Mouse (Mus musculus) frontal cortex, postnatal 10 days (tissue): ENCODE measurements at regions not wholly inside any gene's neighbourhood (a gene's known extent, or its start where the extent isn't known, plus 50 kb on each side); places are given as distances from the start of the nearest gene placed in this dataset.

ENCODE experiments used
- DNase-seq, 2 experiments: peaks; one replicate each; pipeline ENCODE4 v3.0.0; 2022; ENCODE audit warnings: low spot score in 2 of 2, mixed read lengths in 1 of 2

DNA sequence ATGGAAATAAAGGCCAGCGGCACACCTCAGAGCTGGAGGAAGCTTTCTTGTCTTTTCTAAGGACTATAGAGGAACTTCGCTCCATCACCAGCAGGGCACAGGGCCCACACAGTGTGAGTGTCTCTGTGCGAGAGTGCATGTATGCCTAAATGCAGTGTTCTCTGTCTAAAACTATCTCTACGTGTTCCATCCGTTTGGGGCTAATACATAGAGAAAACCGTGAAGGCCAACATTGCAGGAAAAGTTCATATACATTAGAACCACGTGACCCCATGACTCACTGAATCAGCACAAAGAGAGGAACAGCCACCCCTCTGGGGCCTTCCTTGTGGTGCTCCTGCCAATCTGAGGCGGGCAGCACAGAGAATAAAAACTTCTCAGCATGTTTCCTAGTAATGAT, 431.4 kb upstream of the Mctp2 start:
- DNase-seq: no peak

- no peak for DNase-seq
Observed at GRCm38 (mm10) chr7:72738324-72738944, 432.0 kb upstream of the Mctp2 start.

GRCm38 (mm10) chr7:72742376-72742775, 436.0 kb upstream of the Mctp2 start:
- no peak for DNase-seq

GRCm38 (mm10) chr7:72751501-72751917, 445.1 kb upstream of the Mctp2 start:
- no peak for DNase-seq

DNA sequence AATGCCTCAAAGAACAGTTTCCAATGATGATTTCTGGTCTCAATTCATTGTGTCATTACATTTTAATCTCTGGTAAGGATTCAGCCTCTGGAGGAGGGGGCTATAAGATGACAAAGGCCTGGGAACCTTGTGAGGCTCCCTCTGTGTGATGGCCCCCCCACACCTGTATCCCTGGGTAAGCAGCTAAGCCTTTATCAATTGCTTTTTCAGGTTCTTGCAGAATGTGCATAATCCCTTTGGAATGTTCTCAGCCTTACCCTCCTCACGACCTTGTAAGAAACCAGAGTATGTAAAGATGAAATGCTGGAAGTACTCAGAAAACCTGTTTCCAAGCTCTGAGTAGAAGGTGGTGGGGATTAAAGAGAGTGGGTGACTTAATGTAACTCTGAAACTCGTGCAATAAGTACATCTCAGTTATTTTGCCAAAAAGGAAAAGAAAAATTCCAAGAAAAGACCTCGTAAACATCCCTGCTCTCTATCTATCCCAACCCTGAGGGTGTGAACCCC, 446.7 kb upstream of the Mctp2 start:
- no peak for DNase-seq

GRCm38 (mm10) chr7:72762711-72763110, 456.3 kb upstream of the Mctp2 start:
- DNase-seq: no peak

DNA sequence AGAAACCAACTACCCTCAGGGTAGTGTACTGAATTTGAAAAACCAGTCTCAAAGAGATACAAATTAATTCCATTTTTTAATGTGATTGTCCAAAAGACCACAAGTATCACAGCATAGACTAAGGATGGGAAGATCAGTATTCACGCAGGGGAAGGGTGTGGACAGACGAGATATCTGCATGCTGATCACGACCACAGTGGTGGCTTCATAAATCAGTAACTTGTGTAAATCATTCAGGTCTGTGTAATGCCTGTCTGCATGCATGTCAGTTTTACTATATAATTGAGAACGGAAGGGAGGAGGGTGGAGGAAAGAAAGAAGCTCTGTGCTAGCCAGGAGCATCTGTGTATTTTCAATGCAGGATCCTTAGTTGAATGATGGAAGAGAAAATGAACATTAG, 462.3 kb upstream of the Mctp2 start:
- DNase-seq: no peak

- no peak for DNase-seq
Observed at GRCm38 (mm10) chr7:72774031-72774770, 467.8 kb upstream of the Mctp2 start.

DNA sequence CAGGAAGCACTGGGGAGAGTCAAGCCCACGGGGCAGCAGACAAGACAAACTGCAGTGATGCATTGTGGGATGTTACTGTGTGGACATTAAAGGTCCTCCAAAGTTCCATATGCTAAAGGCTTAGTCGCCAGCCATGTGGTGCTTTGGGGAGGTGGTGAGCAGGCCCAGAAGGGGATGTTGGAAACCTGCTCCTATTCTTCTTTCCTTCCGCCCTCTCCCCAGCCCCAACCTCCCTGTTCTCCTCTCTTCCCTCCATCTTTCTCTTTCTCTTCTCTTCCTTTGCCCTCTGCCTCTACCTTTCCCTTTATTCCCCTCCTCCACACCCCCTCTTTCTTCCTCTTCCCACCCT, 468.3 kb upstream of the Mctp2 start:
- DNase-seq: no peak

- DNase-seq: no peak
Observed at GRCm38 (mm10) chr7:72787306-72787705, 480.9 kb upstream of the Mctp2 start.

GRCm38 (mm10) chr7:72788261-72788660, 481.9 kb upstream of the Mctp2 start:
- DNase-seq: no peak

DNA sequence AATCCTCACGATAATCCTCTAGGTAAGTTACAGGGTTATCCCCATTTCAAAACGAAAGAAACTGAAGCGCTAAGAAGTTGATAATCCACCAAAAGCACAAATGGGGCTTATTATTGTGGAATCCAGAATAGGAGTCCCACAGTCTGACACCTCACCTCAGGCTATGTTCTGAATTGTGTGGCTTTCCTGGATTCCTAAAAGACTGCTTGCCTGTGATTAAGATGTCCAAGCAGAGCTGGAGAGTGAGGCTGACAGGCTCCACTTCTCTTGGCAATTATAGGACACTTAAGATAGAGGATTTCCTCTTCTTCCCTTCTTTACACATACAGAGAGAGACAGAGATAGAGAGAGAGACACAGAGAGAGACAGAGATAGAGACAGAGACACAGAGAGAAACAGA, 515.7 kb upstream of the Mctp2 start:
- DNase-seq: no peak

DNA sequence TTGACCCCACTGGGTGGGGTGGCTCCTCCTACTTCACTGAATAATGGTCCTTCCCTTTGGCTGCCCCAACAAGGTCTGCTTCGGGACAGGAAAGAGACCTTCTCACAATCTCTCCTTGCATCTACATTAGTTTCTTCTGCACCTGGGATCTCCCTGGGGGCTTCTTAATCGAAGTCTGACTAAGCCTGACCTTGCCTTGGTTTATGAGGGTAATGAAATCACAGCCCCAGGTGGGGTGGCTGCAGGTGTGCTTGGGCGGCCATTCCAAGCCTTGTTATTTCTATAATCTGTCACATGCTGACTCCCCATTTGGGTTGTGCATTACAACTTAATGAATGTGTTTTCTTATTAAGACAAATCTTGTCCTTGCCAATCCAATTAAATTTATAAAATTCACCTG, 520.2 kb upstream of the Mctp2 start:
- no peak for DNase-seq

DNA sequence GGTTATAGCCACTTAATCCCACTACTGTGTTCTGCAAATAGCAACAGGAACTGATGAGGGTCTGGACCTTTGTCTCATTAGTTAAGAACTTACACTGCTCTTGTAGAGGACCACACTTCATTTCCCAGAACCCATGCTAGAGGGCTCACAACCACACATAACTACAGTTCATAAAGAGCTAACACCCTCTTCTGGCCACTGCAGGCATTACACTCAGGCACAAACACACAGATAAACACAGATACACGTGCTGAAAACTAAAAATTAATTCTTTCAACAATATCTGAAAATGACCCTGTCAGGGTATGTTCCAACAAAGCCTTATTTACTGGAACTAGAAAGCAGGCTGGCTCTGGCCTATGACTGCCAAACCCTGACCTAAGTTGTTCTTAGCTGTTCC, 529.0 kb upstream of the Mctp2 start:
- no peak for DNase-seq

DNA sequence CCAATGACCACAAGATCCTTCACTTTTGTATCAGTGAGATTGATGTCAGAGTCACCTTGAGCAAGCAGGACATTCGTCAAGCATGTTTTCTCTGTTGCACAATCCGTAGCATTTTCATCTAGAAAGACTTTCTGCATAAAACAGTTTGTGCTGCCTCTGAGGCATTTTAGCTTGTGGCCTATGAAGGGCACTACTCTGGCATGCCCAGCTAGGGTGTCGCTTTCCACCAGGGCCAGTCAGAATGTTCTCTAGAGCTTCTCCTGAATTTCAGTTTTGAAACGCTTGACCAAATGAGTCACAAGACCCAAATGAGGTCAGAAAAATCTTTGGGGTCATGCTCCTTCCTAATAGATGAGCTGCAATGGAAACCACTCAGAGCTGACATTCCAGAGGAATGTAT, 529.6 kb upstream of the Mctp2 start:
- no peak for DNase-seq

- DNase-seq: no peak
Observed at GRCm38 (mm10) chr7:72836457-72836985, 530.1 kb upstream of the Mctp2 start.

DNA sequence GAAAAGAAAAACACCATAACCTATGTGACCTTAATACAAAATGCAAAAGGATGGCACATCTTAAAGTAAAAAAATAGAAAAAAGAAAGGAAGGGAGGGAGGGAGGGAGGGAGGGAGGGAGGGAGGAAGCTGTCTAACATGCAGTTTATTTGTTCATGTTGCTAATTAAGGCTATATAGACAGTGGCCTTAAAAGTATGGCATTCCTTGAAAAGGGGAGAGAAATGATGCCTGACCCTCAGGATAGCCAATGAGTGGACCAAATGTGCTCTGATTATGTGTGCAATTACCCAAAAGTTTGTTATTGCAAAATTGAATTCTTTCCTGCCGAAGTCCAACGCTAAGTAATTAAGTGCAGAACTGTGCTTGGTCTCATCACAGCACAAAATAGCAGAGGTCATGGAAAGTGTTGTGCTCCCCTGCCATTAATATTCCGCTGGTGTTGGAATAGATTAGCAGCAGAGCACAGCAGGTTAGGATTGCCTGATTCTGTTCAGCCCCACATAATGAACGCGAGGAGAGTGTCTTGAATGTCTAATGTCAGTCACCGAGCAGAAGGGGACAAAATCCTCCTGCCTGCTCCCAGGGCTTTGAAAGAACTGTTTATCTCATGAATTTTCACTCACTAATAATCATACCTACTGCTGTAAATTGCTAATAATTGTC, 531.7 kb upstream of the Mctp2 start:
- no peak for DNase-seq

DNA sequence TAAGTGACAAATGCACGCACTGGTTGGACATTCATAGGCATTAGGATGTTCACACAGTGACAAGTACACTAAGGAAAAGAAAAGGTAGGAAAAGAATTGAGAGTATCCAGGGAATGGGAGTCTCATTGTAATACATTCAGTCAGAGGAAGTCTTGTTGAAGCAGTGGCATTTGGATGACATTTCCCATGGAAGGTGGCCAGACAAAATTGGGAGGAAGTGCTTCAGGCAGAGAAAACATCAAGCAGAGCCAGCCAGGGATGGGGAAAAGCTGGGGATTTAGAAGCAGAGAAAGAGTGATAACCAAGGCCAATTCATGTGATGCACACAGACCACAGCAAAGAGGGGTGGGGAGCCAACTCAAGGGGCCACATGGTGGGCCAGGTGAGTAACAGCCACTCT, 524.0 kb upstream of the Rgma start:
- DNase-seq: no peak

- DNase-seq: no peak
Observed at GRCm38 (mm10) chr7:72854501-72855002, 520.8 kb upstream of the Rgma start.

GRCm38 (mm10) chr7:72866966-72867754, 508.1 kb upstream of the Rgma start:
- DNase-seq: no peak

DNA sequence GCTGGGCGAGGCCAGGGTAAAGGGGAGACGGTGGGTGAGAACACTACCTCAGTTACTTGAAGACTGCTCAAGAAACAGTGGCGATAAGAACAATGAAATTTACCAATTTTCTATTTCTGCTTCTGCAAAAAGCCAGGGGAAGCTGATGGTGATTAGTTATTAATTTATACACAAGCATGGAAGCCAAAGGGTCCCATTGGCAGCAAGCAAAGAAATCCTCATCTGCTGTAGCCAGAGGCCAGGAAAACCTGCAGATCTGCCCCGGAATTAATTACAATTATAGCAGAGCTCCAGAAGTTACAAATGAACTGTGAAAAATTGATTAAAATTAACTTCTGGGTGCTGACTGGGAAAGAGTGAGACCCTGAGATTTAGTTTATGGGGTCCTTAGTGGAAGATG, 506.2 kb upstream of the Rgma start:
- no peak for DNase-seq

- no peak for DNase-seq
Observed at GRCm38 (mm10) chr7:72900816-72901215, 474.5 kb upstream of the Rgma start.
